Comparison of ENCODE assay signal across 15 mouse cellular contexts in the genomic region with DNA sequence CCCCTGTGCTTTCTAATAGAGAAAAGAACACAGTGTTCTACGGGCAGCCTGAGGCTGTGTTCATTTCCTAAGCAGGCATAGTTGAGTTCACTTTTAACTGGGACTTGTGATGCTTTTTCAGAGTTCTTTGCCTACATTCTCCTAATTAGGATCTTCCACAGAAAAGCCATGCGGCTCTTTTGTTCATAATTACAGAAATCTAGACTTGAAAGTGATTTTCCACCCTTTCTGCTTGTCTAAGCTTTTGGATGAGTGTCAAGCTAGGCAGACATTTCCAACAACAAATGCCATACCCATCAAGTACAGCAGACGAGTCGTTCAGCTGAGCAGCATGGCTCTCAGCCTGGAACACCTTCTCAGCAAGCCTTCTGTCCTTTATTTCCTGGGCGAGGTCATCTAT.
DNase-seq lines count a peak whose midpoint lies in the region; ATAC-seq and TF ChIP-seq lines count a peak whose summit lies in the region.
"Had no signal": no experiment of that assay in that cellular context is flagged by ENCODE, and none has a peak within 500 bp of the region (broad histone marks: within the 10 kb centered on the region; RNA-seq: fewer than 3 reads in every experiment).

No protein-coding gene starts in this region.

- H3K9me3 ChIP-seq in kidney, embryonic 16.5 days (ENCODE audit: low read length), result no peaks in the 10 kb centered on the region
- no peaks in the 10 kb centered on the region for H3K9me3 ChIP-seq in kidney, embryonic 14.5 days (ENCODE audit: control insufficient read depth, low read length)
- H3K9me3 ChIP-seq: heart, embryonic 15.5 days; hindbrain, embryonic 12.5 days; lung, embryonic 15.5 days; midbrain, embryonic 15.5 days had no signal

- no peaks in the 10 kb centered on the region for H3K4me1 ChIP-seq in kidney, embryonic 16.5 days (ENCODE audit: insufficient read depth, low read length)
- no peaks in the 10 kb centered on the region for H3K4me1 ChIP-seq in kidney, embryonic 14.5 days (ENCODE audit: control insufficient read depth, insufficient read depth, low read length)
- H3K4me1 ChIP-seq: heart, embryonic 15.5 days; hindbrain, embryonic 12.5 days; lung, embryonic 15.5 days; midbrain, embryonic 15.5 days had no signal

- no peak for ATAC-seq in kidney, embryonic 16.5 days (ENCODE audit: low FRiP score, low TSS enrichment)
- no peak for ATAC-seq in kidney, embryonic 14.5 days (ENCODE audit: low FRiP score, low TSS enrichment)
- ATAC-seq: intestine, embryonic 16.5 days; midbrain, embryonic 15.5 days had no signal

- no peak overlapping the region for H3K9ac ChIP-seq in kidney, embryonic 16.5 days (replicated peaks; ENCODE audit: low read length)
- H3K9ac ChIP-seq in kidney, embryonic 14.5 days (ENCODE audit: low read depth, low read length), result no peak overlapping the region
- H3K9ac ChIP-seq: heart, embryonic 15.5 days; hindbrain, embryonic 12.5 days; lung, embryonic 15.5 days; midbrain, embryonic 15.5 days had no signal

- peak overlapping the region; percentile 74 for H3K27ac ChIP-seq in layer of hippocampus, adult 2 months
- no peak overlapping the region for H3K27ac ChIP-seq in kidney, embryonic 16.5 days (ENCODE audit: low read length)
- no peak overlapping the region for H3K27ac ChIP-seq in kidney, embryonic 14.5 days (ENCODE audit: low read depth, low read length)
- H3K27ac ChIP-seq: heart, embryonic 15.5 days; hindbrain, embryonic 12.5 days; lung, embryonic 15.5 days; midbrain, embryonic 15.5 days had no signal

- no peaks in the 10 kb centered on the region for H3K36me3 ChIP-seq in kidney, embryonic 16.5 days (ENCODE audit: insufficient read depth, low read length)
- H3K36me3 ChIP-seq in kidney, embryonic 14.5 days (ENCODE audit: control insufficient read depth, insufficient read depth, low read length), result no peaks in the 10 kb centered on the region
- H3K36me3 ChIP-seq: heart, embryonic 15.5 days; hindbrain, embryonic 12.5 days; lung, embryonic 15.5 days; midbrain, embryonic 15.5 days had no signal

- TF ChIP-seq CTCF in layer of hippocampus, adult 2 months (conservative IDR thresholded peaks at IDR 0.05), result no peak

- no peak overlapping the region for H3K4me2 ChIP-seq in kidney, embryonic 16.5 days (replicated peaks; ENCODE audit: low read depth, low read length)
- no peak overlapping the region for H3K4me2 ChIP-seq in kidney, embryonic 14.5 days (replicated peaks; ENCODE audit: low read depth, low read length)
- H3K4me2 ChIP-seq: heart, embryonic 15.5 days; hindbrain, embryonic 12.5 days; lung, embryonic 15.5 days; midbrain, embryonic 15.5 days had no signal

- no peak overlapping the region for H3K4me3 ChIP-seq in layer of hippocampus, adult 2 months
- no peak overlapping the region for H3K4me3 ChIP-seq in kidney, embryonic 16.5 days (ENCODE audit: low read length)
- no peak overlapping the region for H3K4me3 ChIP-seq in kidney, embryonic 14.5 days (ENCODE audit: low read length)
- H3K4me3 ChIP-seq: heart, embryonic 15.5 days; hindbrain, embryonic 12.5 days; lung, embryonic 15.5 days; midbrain, embryonic 15.5 days had no signal

- H3K27me3 ChIP-seq in kidney, embryonic 16.5 days (ENCODE audit: insufficient read depth, low read length), result no peaks in the 10 kb centered on the region
- no peaks in the 10 kb centered on the region for H3K27me3 ChIP-seq in kidney, embryonic 14.5 days (ENCODE audit: control insufficient read depth, insufficient read depth, low read length)
- H3K27me3 ChIP-seq: heart, embryonic 15.5 days; hindbrain, embryonic 12.5 days; lung, embryonic 15.5 days; midbrain, embryonic 15.5 days had no signal

- WGBS in kidney, embryonic 16.5 days, result 80% methylated on average over 5 of the region's 5 CpGs
- WGBS in kidney, embryonic 14.5 days, result 88% methylated on average over 5 of the region's 5 CpGs

- peak; percentile 13 to 20 for DNase-seq in frontal cortex, postnatal 36 days (ENCODE audit: low spot score in 2 of 2)
- no peak for DNase-seq in frontal cortex, postnatal 25 days (ENCODE audit: low spot score in 2 of 2)
- DNase-seq in 3T3-L1 (ENCODE audit: low read depth, low spot score), result peak; percentile 30
- DNase-seq in brain, adult 2 months (ENCODE audit: low read depth, low spot score), result peak; percentile 71
- peak; percentile 17 to 65 for DNase-seq in layer of hippocampus, adult 2 months (ENCODE audit: low spot score in 2 of 2)
- DNase-seq: adrenal gland, postnatal 25 days; heart, adult 11 months; kidney, postnatal 10 days had no signal

Comparison
In these comparisons a context has a peak if more than half of its experiments do, and no peak if none do; other contexts are left out.
1. DNase-seq: peak in frontal cortex, postnatal 36 days (2 of 2), 3T3-L1 (single experiment), brain, adult 2 months (single experiment) and layer of hippocampus, adult 2 months (2 of 2); none in frontal cortex, postnatal 25 days (0 of 2).